Mouse (Mus musculus): ENCODE results near the gene Dgkh.

DNA sequence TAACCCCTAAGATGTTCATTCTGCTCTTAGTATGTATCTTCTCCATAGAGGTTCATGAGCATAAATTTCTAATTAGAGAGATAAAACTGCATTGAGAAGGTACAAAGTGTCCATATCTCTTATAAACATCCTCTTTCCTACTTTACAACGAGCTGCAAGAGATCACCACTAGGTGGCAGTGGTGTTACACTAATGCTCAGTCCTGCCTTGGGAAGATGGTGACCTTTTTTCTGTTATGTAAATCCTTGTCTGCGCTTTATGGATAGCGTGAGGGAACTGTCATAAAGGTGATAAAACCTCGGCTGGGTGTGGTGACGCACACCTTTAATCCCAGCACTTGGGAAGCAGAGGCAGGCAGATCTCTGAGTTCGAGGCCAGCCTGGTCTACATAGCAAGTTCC, 64.3 kb downstream of the Dgkh start:
- no peak for TF ChIP-seq SRF (IDR thresholded peaks at IDR 0.05; ENCODE audit: control insufficient read depth, insufficient read length, low read depth)
- no peak for TF ChIP-seq POLR2A (IDR thresholded peaks at IDR 0.05; ENCODE audit: insufficient read length, low read depth)
- TF ChIP-seq USF1 (IDR thresholded peaks at IDR 0.05; ENCODE audit: low read depth), result no peak
- TF ChIP-seq MAX (IDR thresholded peaks at IDR 0.05; ENCODE audit: low read depth), result no peak
- TF ChIP-seq POLR2AphosphoS2 (IDR thresholded peaks at IDR 0.05; ENCODE audit: insufficient read length, low read depth), result no peak
- TF ChIP-seq E2F4 (IDR thresholded peaks at IDR 0.05; ENCODE audit: insufficient read depth), result no peak
- TF ChIP-seq MYOD1 (IDR thresholded peaks at IDR 0.05; ENCODE audit: control insufficient read depth in 1 of 3, insufficient read length in 2 of 3, low read depth in 2 of 3), result no peak
- no peak for TF ChIP-seq TCF12 (IDR thresholded peaks at IDR 0.05; ENCODE audit: insufficient read depth, poor library complexity, severe bottlenecking)
- no peak for TF ChIP-seq CEBPB (IDR thresholded peaks at IDR 0.05; ENCODE audit: insufficient read depth, poor library complexity, severe bottlenecking)

Data from myocyte (in vitro differentiated cells).